Mouse (Mus musculus) olfactory bulb, adult 2 months (tissue): ENCODE measurements around the gene Dstyk. TPM values are rescaled to one million over a fixed set of nuclear protein-coding genes. Genes with fewer than 3 reads are reported as not detected.

Experiments used
- H3K27ac ChIP-seq: fragments of 200-500 bp; 2 replicates; pipeline ENCODE4 v1.5.1; 2012; ENCODE audit warnings: low read depth, low read length; ENCODE audit not compliant: insufficient read depth
- H3K4me1 ChIP-seq: fragments of 200-500 bp; 2 replicates; pipeline ENCODE4 v1.6.1; 2012; ENCODE audit warnings: low read length; ENCODE audit not compliant: control insufficient read depth, insufficient read depth
- H3K4me3 ChIP-seq: fragments of 200-500 bp; 2 replicates; pipeline ENCODE4 v1.5.1; 2012; ENCODE audit warnings: mild to moderate bottlenecking, low read depth, low read length, moderate library complexity; ENCODE audit not compliant: insufficient read depth
- CTCF ChIP-seq: fragments of 200-500 bp; IDR thresholded peaks from 2 replicates; pipeline ENCODE4 v1.5.1; 2012; ENCODE audit warnings: low read depth, mild to moderate bottlenecking, low read length, moderate library complexity; ENCODE audit not compliant: insufficient read depth
- POLR2A ChIP-seq: fragments of 200-500 bp; IDR thresholded peaks from 2 replicates; pipeline ENCODE4 v1.6.1; 2012; ENCODE audit warnings: mild to moderate bottlenecking, low read depth, low read length, moderate library complexity; ENCODE audit not compliant: insufficient read depth
- WGBS: fragments of 180-500 bp; shearing (Covaris S2); methylation state at CpG from one replicate; pipeline ENCODE4 v1.1.7; 2018; 5-methylcytosine and 5-hydroxymethylcytosine counted together
- polyA plus RNA-seq: library from polyadenylated mRNA; stranded (reverse); fragments of >200 nt; gene quantifications from 2 replicates; pipeline ENCODE4 v1.2.4, GENCODE M21; 2012; ENCODE audit warnings: low replicate concordance; ENCODE audit not compliant: missing spikeins, insufficient read depth, insufficient read length

Dstyk gene
- polyA plus RNA-seq, 1 experiment, result not detected

DNA sequence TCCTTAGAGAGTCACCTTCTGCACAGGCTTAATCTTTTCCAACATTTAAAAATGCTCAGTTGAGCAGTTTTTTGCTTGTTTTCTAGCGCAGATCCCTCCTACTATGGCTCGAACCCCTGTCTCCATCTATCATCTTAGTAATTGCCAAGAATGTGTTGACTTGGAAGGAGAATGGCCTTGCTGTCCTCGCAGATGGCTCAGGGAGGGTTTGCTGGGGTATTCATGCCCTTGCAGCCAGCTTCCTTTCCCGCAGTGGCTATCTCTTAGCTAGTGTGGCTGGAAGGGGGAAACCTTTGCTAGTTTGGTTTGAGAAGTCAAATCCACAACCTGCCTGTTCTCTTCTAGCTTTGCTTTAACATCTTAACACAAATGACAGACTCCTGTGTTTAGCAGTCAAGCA is 31.6 kb upstream of the Dstyk start:
- peak overlapping the region; percentile 88 for H3K27ac ChIP-seq
- TF ChIP-seq POLR2A (no peak), CTCF (no peak)
- no peak overlapping the region for H3K4me3 ChIP-seq
- WGBS, result 49% methylated on average over 4 of the region's 4 CpGs
- H3K4me1 ChIP-seq, result peaks cover 45% of the 10 kb centered on the region

DNA sequence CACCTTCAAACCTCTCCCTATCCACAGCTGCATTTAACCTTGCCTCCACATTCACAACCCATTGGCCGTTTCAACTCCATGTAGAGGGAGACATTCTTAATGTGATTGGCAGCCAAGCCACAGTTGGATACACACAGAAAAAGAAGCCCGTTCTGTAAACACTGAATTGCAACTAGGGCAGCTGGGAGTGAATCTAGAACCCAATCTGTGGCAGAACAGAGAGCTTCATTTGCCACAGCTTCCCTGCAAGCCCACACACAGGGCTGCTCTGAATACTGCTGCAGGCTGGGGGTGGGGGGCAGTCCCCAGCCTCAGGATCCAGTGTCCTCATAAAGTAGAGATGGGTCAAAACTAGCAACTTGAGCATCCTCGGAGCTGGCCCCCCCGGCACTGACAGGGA is 31.1 kb upstream of the Dstyk start:
- H3K27ac ChIP-seq, result peak overlapping the region; percentile 88

DNA sequence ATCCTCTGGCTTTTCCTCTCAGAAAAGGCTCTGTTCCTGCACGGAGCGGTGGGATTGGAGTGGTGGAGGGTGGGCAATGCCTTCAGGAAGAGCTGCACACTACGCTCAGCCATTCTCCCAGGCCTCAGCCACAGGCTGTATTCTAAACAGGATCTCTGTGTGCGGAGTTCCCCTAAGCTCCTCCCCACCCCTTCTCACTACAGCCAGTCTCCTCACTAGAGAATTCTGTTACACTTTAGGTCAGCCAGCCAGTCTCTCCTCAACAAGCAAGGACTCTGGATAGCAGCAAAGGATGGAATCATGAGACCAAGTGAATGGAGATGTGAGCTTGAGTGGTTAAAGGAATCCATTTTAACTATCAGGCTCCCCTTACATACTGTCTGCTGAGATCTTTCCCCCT is 29.4 kb upstream of the Dstyk start:
- WGBS, result 8% methylated on average over 4 of the region's 4 CpGs
- peak overlapping the region; percentile 16 for H3K4me3 ChIP-seq
- H3K4me1 ChIP-seq, result peaks cover 37% of the 10 kb centered on the region
- peak overlapping the region; percentile 70 for H3K27ac ChIP-seq
- no peak for TF ChIP-seq CTCF
- TF ChIP-seq POLR2A, result no peak

More for the DNA sequence above, 31.1 kb upstream of the Dstyk start:
- H3K4me1 ChIP-seq, result peaks cover 41% of the 10 kb centered on the region
- 26% methylated on average over 4 of the region's 4 CpGs for WGBS
- H3K4me3 ChIP-seq, result no peak overlapping the region
- no peak for TF ChIP-seq POLR2A
- TF ChIP-seq CTCF, result no peak

DNA sequence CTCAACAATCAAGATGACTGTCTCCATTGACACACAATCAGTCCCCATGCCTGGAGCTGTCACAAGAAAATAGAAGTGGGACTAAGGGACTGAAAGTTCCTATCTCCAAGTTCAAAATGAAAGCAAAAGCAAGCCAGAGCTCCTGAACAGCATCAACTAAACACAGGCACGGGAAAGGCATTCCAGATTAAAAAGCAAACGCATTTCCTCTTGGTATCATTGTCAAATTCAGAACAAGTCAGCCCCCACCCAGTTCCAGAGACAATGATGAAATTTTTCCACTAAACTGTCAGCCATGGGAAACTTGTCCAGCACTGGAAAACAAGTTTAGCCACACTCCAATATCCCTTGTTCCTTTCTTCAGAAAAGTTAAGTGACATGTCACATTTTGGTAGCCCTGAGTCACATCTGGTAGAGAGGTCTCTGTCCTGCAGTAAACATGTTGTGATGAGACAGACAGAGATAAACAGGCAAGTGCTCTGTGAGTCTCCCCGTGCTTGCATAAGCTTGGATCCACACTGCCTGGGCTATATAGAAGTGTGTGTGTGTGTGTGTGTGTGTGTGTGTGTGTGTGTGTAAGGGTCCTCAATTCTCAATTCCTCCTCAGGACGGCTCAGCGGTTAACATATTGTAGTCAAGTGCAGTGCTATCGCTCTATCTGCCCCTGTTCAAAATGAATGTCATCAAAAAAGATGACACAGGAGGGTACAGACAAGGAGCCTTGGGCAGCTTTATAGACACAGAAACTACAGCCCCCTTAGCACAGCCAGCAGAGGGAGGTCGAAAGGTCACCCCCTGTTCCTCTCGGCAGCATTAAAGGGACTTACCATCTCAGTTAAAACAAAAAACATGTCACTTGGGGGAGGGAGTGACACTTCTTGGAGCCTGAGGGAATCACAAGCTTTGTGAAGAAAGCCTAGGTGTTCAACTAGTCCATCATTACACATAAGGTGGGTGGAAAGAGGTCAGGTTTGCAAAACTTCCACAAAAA is 28.2 kb upstream of the Dstyk start:
- peak overlapping the region; percentile 79 for H3K27ac ChIP-seq
- TF ChIP-seq POLR2A (no peak), CTCF (no peak)
- peak overlapping the region; percentile 45 for H3K4me3 ChIP-seq
- WGBS, result 29% methylated on average over 8 of the region's 8 CpGs
- peaks cover 35% of the 10 kb centered on the region for H3K4me1 ChIP-seq

DNA sequence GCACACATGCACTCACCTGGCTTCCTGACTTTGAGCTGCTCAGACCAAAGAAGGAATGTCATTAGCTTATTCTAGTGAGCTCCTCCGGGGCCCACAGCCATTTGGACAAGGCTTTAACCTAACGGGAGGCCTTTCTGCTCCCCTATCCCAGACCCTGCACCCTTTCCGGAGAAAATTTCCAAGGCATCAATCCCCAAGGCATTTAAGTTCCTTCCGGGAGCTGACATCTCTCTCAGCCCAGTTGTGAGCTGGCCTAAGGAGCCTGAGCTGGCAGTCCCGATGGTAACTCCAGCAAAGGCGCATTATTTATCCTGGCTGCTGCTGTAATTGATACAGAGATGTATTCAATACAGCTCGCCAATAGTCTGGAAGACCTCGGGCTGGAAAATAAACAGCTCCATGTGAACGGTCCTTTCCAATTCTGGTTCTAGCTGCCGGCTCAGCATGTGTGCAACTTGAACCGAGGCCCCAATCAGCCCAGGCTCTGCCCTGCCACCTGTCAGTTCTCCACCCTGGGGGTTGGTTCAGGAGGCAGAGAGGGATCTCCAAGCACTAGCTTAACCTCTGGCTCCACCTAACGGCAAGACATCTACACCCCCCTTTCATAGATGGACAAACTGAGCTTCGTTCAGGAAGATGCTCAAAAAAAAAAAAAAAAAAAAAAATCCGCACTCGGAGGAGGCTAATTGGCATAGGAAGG is 27.3 kb upstream of the Dstyk start:
- peaks cover 28% of the 10 kb centered on the region for H3K4me1 ChIP-seq
- H3K4me3 ChIP-seq, result peak overlapping the region; percentile 45
- TF ChIP-seq CTCF (no peak), POLR2A (no peak)
- peak overlapping the region; percentile 79 for H3K27ac ChIP-seq
- WGBS, result 3% methylated on average over 15 of the region's 15 CpGs

DNA sequence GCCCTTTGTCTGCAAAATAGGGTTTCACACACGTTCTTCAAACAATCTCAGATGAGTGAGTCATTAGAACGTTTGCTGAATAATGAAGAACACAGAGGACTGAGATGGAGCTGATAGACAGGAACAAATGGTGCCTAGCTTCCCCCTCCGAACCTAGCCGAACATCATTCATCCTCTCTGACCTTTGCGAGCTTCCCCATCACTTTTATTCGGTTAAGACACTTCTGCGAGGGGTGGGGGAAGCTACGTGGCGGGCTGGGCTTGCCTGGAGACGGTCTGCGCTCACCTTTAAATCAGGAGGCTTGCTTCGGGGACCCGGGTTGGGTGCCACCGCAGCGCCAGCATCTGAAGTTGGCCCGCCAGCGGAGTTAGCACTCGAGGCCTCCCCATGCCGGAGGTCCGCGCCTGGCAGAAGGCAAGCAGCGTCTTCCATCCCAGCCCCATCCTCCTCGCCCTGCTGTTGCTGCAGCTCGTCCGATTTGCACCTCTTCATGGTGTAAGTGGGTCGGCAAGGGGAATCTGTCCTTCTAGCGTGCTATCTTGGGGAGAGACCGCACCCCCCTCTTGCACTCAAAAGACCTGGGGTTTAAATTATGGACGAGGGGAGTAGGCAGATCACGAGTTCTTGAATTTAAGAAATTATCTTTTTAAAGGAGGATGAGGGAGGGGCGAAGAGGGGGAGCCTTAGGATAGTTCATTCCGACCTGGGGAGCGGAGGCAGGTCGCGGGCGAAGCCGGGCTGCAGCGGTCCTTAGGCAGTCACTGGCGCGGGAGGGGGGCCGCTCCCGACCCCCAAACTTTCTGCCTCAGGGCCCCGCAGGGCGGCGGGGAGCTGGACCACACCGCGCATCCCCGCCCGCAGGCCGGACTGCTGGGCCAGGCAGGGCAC is 26.4 kb upstream of the Dstyk start, which contains the start of gene Tmcc2:
TSS of gene Tmcc2 (minus strand) at position 591 of the 889 bp plus-strand sequence.
- no peak for TF ChIP-seq POLR2A
- TF ChIP-seq CTCF, result no peak
- Histone ChIP-seq H3K27ac (peak within 1 kb of the TSS; percentile 90), H3K4me3 (peak within 1 kb of the TSS; percentile 59), H3K4me1 (peaks cover 20% of the 10 kb centered on the region)
- WGBS, result under 1% methylated on average over 50 of the region's 50 CpGs

DNA sequence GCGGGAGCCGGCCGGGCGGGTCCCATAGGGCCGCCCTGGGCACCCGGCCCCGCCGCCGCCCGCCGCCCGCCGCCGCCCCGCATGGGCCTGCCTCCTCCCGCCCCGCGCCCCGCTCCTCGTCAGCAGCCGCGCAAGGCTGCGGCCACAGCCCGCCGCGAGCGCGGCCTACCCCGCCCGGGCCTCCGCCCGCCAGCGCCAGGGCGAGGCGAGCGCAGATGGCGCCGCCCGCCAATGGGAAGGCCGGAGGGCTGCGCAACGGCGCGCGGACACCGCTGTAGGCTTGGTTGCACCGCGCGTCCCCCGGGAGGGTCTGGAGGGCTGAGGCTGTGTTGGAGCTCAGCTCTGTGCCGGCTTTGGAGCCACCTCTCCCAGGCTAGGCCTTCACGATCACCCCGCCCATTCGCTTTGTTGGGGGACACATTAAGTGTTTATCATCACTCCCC is 25.8 kb upstream of the Dstyk start:
- Histone ChIP-seq H3K4me3 (peak overlapping the region; percentile 59), H3K4me1 (peaks cover 15% of the 10 kb centered on the region), H3K27ac (peak overlapping the region; percentile 90)
- WGBS, result 4% methylated on average over 54 of the region's 54 CpGs
- TF ChIP-seq CTCF, result no peak
- TF ChIP-seq POLR2A, result peak; percentile 88

DNA sequence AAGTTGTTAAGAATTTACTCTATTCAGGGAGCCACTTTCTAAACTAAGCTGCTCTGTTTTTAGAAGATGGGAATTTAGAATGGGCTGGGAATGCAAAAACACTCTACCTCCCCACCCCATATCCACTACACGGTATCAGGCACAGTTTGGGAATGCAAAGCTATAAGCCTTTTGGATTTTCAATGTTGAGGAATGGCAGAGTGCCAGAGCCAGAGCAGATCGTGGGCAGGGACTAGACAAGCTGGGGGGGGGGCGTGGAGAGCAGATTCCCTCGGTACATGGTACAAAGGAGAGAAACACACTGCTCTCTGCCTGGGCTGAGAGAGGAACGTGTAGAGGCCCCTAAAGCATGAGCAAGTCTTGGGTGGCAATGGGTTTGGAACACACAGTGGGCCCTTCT is 24.5 kb upstream of the Dstyk start:
- Histone ChIP-seq H3K27ac (no peak overlapping the region), H3K4me1 (peaks cover 12% of the 10 kb centered on the region), H3K4me3 (no peak overlapping the region)
- WGBS, result 40% methylated on average over 5 of the region's 5 CpGs
- TF ChIP-seq POLR2A (no peak), CTCF (no peak)
